Mouse (Mus musculus) spleen, adult 18-20 months (tissue): ENCODE data around the gene Slc5a1.
A peak's percentile ranks its signal among the peaks of the same experiment; 100 is the strongest.

Experiments used
- DNase-seq, 2 experiments: peaks; one replicate each; pipeline ENCODE4 v3.0.0; 2022; ENCODE audit warnings: mixed read lengths in 2 of 2

Gene Slc5a1

DNA sequence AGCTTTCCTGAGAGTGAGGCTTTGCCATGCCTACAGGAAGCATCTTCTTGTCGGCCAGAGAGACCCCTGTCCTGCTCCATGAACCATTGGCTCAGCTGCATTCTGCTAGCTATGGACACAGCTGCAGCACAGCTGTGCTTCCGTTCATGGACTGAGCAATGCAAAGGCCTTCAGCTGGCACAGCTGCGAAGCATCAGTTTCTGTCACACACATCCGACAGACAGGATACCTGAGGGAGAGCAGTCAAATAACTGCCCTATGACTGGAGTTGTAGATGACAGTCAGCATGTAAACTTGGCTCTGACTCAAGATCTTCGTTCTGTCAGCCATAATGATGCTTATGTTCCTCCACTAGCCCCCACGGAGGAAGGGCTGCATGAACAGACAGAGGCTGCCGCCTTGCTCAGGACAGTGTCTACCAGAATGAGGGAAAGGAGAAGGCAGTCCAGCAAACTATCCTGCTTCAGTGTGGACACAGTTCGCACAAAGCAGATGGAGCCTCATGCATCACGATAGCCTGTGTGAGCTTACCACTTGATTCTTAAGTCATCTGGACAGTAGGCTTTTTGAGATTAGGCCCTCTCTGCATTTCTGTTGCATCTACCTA, 91.3 kb downstream of the Slc5a1 start:
- no peak for DNase-seq

- no peak for DNase-seq
These were observed 96.1 kb downstream of the Slc5a1 start for GRCm38 (mm10) chr5:33200071-33200470.

DNA sequence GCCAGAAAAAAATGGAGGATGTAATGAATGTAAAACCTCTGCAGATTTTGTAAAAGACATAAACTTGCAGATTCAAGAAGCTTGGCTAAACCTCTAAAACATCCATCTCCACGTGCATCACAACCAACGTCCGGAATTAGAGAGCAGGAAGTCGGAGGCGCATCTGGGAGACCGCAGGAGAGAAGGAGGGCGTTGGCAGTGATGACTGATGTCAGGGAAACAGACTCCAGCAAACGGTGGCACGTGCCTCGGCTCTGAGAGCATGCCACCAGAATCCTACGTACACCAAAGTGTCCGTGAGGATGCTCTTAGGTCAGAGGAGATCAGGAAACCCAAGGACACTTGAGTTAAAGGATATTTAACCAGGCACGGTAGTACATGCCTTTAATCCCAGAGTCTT, 97.7 kb downstream of the Slc5a1 start:
- DNase-seq = no peak

GRCm38 (mm10) chr5:33202516-33203170, 98.6 kb downstream of the Slc5a1 start:
- DNase-seq = no peak

- no peak for DNase-seq
These were observed 99.1 kb downstream of the Slc5a1 start for GRCm38 (mm10) chr5:33203171-33203565.

GRCm38 (mm10) chr5:33203691-33204242, 99.7 kb downstream of the Slc5a1 start:
- peak; percentile 51 to 81 for DNase-seq

DNA sequence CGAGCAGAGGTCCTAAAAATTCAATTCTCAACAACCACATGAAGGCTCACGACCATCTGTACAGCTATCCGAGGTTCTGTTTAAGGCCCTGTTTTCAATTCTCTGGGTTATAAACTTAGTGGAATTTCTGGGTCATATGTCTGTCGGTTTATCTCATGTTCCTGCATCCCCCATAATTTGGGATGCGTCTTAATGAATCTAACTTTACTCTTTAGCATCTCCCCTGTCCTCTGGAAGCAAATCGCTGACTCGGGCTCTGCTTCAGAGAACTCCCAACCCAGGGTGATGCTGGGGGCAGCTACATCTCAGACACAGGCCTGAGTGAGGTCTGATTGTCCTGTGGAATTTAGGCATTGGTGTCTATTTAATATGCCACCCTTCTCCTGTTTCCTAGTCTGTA, 100.3 kb downstream of the Slc5a1 start:
- no peak for DNase-seq

DNA sequence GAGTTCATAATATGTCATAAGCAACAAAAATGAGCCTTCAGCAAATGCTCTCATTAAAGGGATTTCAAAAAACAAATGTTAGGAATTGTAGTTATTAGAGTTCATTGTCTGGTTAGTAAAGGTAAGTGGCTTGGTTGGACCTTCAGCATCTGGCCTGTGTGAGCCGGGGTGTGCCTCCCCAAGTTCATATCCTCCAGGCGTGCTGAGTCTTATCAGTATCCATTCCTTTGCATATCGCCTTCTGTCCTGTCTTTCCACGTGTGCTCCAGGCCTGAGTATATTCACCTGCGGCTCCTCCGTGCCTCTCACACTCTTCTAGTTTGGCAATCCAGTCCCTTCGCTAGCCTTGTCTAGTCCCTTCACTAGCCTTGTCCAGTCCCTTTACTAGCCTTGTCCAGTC, 102.3 kb downstream of the Slc5a1 start:
- DNase-seq = no peak

DNA sequence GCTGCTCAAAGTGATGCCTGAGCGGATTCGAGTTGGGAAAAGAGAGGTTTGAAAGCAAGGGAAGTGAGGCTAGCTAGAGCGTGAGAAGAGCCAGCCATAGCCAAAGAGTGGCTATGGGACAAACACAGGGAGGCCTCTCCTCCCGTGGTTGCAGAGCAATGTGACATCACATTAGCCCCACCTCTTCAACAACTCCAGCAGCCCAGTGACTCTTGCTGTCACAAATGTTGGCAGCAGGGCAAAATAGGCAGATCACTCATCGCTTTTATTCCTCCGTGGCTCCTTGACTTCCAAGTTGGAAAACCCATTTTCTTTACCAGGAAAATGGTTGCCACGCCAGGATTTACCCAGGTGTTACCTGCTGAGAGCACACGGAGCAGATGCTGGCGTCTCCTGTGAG, 103.1 kb downstream of the Slc5a1 start:
- no peak for DNase-seq

GRCm38 (mm10) chr5:33208533-33209245, 104.7 kb downstream of the Slc5a1 start:
- DNase-seq = no peak

DNA sequence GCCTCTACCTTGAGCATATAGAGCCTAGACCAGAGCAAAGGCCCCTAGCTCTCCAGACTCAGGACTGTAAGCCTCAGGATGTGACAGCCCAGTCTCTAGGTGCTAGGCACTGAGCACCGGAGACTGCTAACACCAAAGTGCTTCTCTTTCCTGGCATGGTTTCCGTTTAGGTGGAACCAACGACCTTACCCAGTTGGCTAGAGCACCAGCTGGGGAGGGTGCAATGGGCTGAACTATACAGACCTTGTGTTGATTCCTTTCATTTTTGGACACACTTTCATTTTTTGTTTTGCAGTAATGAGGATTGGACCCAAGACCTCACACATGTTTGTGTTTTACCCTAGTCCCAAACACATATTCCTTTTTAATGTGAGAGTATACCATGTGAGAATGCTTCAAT, 106.5 kb downstream of the Slc5a1 start:
- DNase-seq = no peak

DNA sequence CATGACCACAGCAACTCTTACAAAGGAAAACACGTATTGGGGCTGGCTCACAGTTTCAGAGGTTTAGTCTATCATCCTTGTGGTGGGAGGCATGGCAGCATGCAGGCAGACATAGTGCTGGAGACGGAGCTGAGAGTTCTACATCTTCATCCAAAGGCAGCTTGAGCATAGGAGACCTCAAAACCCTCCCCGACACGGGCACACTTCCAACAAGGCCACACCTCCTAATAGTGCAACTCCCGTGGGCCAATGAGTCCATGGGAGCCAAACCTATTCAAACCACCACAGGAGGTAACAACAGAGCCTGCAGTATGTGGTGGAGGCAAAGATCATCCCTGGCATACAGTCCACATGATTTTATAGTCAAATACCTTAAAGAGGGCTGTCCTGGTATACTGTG, 107.2 kb downstream of the Slc5a1 start:
- no peak for DNase-seq
